Comparison of ENCODE assay signal across 29 mouse cellular contexts in genomic region chr13:94185631-94186030, GRCm38 (mm10).
"Had no signal": no experiment of that assay in that cellular context is flagged by ENCODE, and none has a peak within 500 bp of the region (broad histone marks: within the 10 kb centered on the region; RNA-seq: fewer than 3 reads in every experiment).

No protein-coding gene starts in this region.

- H3K4me3 ChIP-seq: limb, embryonic 10.5 days; limb, embryonic 12.5 days; limb, embryonic 13.5 days; limb, embryonic 15.5 days; liver, embryonic 12.5 days; liver, embryonic 13.5 days; liver, embryonic 15.5 days; lung, embryonic 15.5 days; midbrain, embryonic 10.5 days; midbrain, embryonic 12.5 days; midbrain, embryonic 13.5 days; midbrain, embryonic 15.5 days; neural tube, embryonic 12.5 days; neural tube, embryonic 13.5 days had no signal

- H3K27me3 ChIP-seq: limb, embryonic 12.5 days; limb, embryonic 13.5 days; limb, embryonic 15.5 days; liver, embryonic 12.5 days; liver, embryonic 13.5 days; liver, embryonic 15.5 days; lung, embryonic 15.5 days; megakaryocyte, embryonic 14.5 days; midbrain, embryonic 13.5 days; midbrain, embryonic 15.5 days; neural tube, embryonic 12.5 days; neural tube, embryonic 13.5 days had no signal

- DNase-seq: left cerebral cortex, postnatal 4 days; liver; liver, embryonic 13.5 days; liver, postnatal 0 days; lung, adult 18-20 months; lung, adult 2 months; lung, embryonic 14.5 days; lung, postnatal 10 days; lung, postnatal 14 days; lung, postnatal 36 days; midbrain, embryonic 14.5 days had no signal

- H3K27ac ChIP-seq: limb, embryonic 10.5 days; limb, embryonic 12.5 days; limb, embryonic 13.5 days; liver, embryonic 12.5 days; liver, embryonic 13.5 days; liver, embryonic 14.5 days; liver, embryonic 15.5 days; lung, embryonic 15.5 days; midbrain, embryonic 10.5 days; midbrain, embryonic 12.5 days; midbrain, embryonic 13.5 days; midbrain, embryonic 15.5 days; neural tube, embryonic 12.5 days; neural tube, embryonic 13.5 days had no signal

- H3K9me3 ChIP-seq: limb, embryonic 10.5 days; limb, embryonic 12.5 days; limb, embryonic 13.5 days; limb, embryonic 15.5 days; liver, embryonic 12.5 days; liver, embryonic 13.5 days; liver, embryonic 15.5 days; lung, embryonic 15.5 days; megakaryocyte, embryonic 14.5 days; midbrain, embryonic 10.5 days; midbrain, embryonic 12.5 days; midbrain, embryonic 13.5 days; midbrain, embryonic 15.5 days; neural tube, embryonic 12.5 days; neural tube, embryonic 13.5 days had no signal

- H3K4me2 ChIP-seq: limb, embryonic 12.5 days; limb, embryonic 13.5 days; limb, embryonic 15.5 days; liver, embryonic 11.5 days; liver, embryonic 12.5 days; liver, embryonic 13.5 days; liver, embryonic 15.5 days; lung, embryonic 14.5 days; lung, embryonic 15.5 days; midbrain, embryonic 11.5 days; midbrain, embryonic 12.5 days; midbrain, embryonic 13.5 days; midbrain, embryonic 15.5 days; neural tube, embryonic 12.5 days; neural tube, embryonic 13.5 days had no signal

- H3K36me3 ChIP-seq: limb, embryonic 12.5 days; limb, embryonic 15.5 days; liver, embryonic 12.5 days; liver, embryonic 13.5 days; liver, embryonic 15.5 days; lung, embryonic 15.5 days; midbrain, embryonic 10.5 days; midbrain, embryonic 12.5 days; midbrain, embryonic 13.5 days; midbrain, embryonic 15.5 days; neural tube, embryonic 12.5 days; neural tube, embryonic 13.5 days had no signal

- ATAC-seq: liver, embryonic 12.5 days; liver, postnatal 0 days; midbrain, embryonic 13.5 days; midbrain, embryonic 15.5 days; midbrain, embryonic 16.5 days had no signal

- H3K9ac ChIP-seq: limb, embryonic 12.5 days; limb, embryonic 13.5 days; limb, embryonic 15.5 days; liver, embryonic 12.5 days; liver, embryonic 13.5 days; liver, embryonic 14.5 days; liver, embryonic 15.5 days; liver, postnatal 0 days; lung, embryonic 14.5 days; lung, embryonic 15.5 days; midbrain, embryonic 12.5 days; midbrain, embryonic 13.5 days; midbrain, embryonic 15.5 days; neural tube, embryonic 12.5 days; neural tube, embryonic 13.5 days had no signal
